Mouse (Mus musculus) hindbrain, embryonic 10.5 days (tissue): ENCODE measurements around the gene Eif4a2. TPM values are rescaled to one million over a fixed set of nuclear protein-coding genes. Genes with fewer than 3 reads are reported as not detected.

Source experiments
- DNase-seq: peaks from one replicate; pipeline ENCODE4 v3.0.0-alpha.2; 2017; ENCODE audit warnings: low spot score
- H3K27ac ChIP-seq: fragments of 300-500 bp; sonication (generic); 2 replicates; pipeline ENCODE4 v1.5.1; 2016; ENCODE audit warnings: mild to moderate bottlenecking, moderate library complexity
- H3K27me3 ChIP-seq: fragments of 300-500 bp; sonication (generic); 2 replicates; pipeline ENCODE4 v1.6.1; 2016; ENCODE audit warnings: mild to moderate bottlenecking; ENCODE audit not compliant: poor library complexity, insufficient read depth, severe bottlenecking
- H3K36me3 ChIP-seq: fragments of 300-500 bp; sonication (generic); 2 replicates; pipeline ENCODE4 v1.6.1; 2016; ENCODE audit warnings: mild to moderate bottlenecking, moderate library complexity
- H3K4me1 ChIP-seq: fragments of 300-500 bp; sonication (generic); replicated peaks from 2 replicates; pipeline ENCODE4 v1.6.1; 2016; ENCODE audit warnings: mild to moderate bottlenecking
- H3K4me3 ChIP-seq: fragments of 300-500 bp; sonication (generic); 2 replicates; pipeline ENCODE4 v1.5.1; 2016; ENCODE audit warnings: mild to moderate bottlenecking, moderate library complexity
- H3K9me3 ChIP-seq: fragments of 300-500 bp; sonication (generic); 2 replicates; pipeline ENCODE4 v1.6.1; 2016; ENCODE audit warnings: mild to moderate bottlenecking, moderate library complexity
- WGBS: fragments of 180-500 bp; shearing (Covaris S2); methylation state at CpG from one replicate; pipeline ENCODE4 v1.1.7; 2016; 5-methylcytosine and 5-hydroxymethylcytosine counted together
- polyA plus RNA-seq: library from polyadenylated mRNA; unstranded; fragments of >200 nt; fragmentation: Nextera tagmentation; extraction: Ambion mirVana; gene quantifications from 2 replicates; pipeline ENCODE4 v1.2.1, GENCODE M21; 2016

The Eif4a2 gene
- polyA plus RNA-seq, 1 experiment from 2014 or later, result 133 TPM

GRCm38 (mm10) chr16:23158292-23158691 lies 51.0 kb downstream of the Eif4a2 start:
- Histone ChIP-seq H3K4me3 (no peak overlapping the region), H3K27me3 (no peaks in the 10 kb centered on the region), H3K4me1 (no peaks in the 10 kb centered on the region), H3K9me3 (no peaks in the 10 kb centered on the region), H3K27ac (no peak overlapping the region), H3K36me3 (no peaks in the 10 kb centered on the region)
- DNase-seq, result no peak
- 92% methylated on average over 7 of the region's 7 CpGs for WGBS

GRCm38 (mm10) chr16:23158957-23159356 lies 51.7 kb downstream of the Eif4a2 start:
- no peak for DNase-seq
- no peaks in the 10 kb centered on the region for H3K36me3 ChIP-seq
- 67% methylated on average over 2 of the region's 2 CpGs for WGBS
- no peaks in the 10 kb centered on the region for H3K9me3 ChIP-seq
- H3K27ac ChIP-seq, result no peak overlapping the region
- no peaks in the 10 kb centered on the region for H3K4me1 ChIP-seq
- H3K4me3 ChIP-seq, result no peak overlapping the region
- H3K27me3 ChIP-seq, result no peaks in the 10 kb centered on the region

- Histone ChIP-seq H3K27ac (no peak overlapping the region), H3K4me3 (no peak overlapping the region), H3K36me3 (no peaks in the 10 kb centered on the region), H3K27me3 (no peaks in the 10 kb centered on the region), H3K4me1 (no peaks in the 10 kb centered on the region), H3K9me3 (no peaks in the 10 kb centered on the region)
- 75% methylated on average over 2 of the region's 2 CpGs for WGBS
- no peak for DNase-seq
Observed at GRCm38 (mm10) chr16:23159749-23160148, 52.5 kb downstream of the Eif4a2 start.

GRCm38 (mm10) chr16:23162116-23162515 lies 54.9 kb downstream of the Eif4a2 start:
- Histone ChIP-seq H3K27ac (no peak overlapping the region), H3K4me3 (no peak overlapping the region), H3K27me3 (no peaks in the 10 kb centered on the region), H3K9me3 (no peaks in the 10 kb centered on the region), H3K4me1 (no peaks in the 10 kb centered on the region), H3K36me3 (no peaks in the 10 kb centered on the region)
- 92% methylated on average over 3 of the region's 3 CpGs for WGBS
- no peak for DNase-seq

Other genes with a start within 250 kb of the Eif4a2 start
- 32.3 and 37.6 TPM in 2 replicates for gene Tbccd1, start 249.8 kb upstream of the Eif4a2 start, polyA plus RNA-seq
- 93.2 and 98.3 TPM in 2 replicates for gene Dnajb11, start 249.6 kb upstream of the Eif4a2 start, polyA plus RNA-seq
- gene Ahsg, start 216.2 kb upstream of the Eif4a2 start, polyA plus RNA-seq, result 0.31 TPM in 1 of 2 replicates, not detected in the other
- gene Fetub, start 189.1 kb upstream of the Eif4a2 start, polyA plus RNA-seq, result not detected in 2 replicates
- gene Hrg, start 156.4 kb upstream of the Eif4a2 start, polyA plus RNA-seq, result 0.15 TPM in 1 of 2 replicates, not detected in the other
- gene Kng2, start 78.0 kb upstream of the Eif4a2 start, polyA plus RNA-seq, result not detected in 2 replicates
- gene Kng1, start 49.6 kb upstream of the Eif4a2 start, polyA plus RNA-seq, result not detected in 2 replicates
- 190 and 227 TPM in 2 replicates for gene Rfc4, start 20.3 kb downstream of the Eif4a2 start, polyA plus RNA-seq
- not detected in 2 replicates for gene Adipoq, start 39.1 kb downstream of the Eif4a2 start, polyA plus RNA-seq
- gene St6gal1, start 117.3 kb downstream of the Eif4a2 start, polyA plus RNA-seq, result 22.8 and 26.6 TPM in 2 replicates